Mouse (Mus musculus) R1 (cell line): ENCODE measurements around the gene Trappc2l.

Experiments used
- DNase-seq: peaks from one replicate; pipeline ENCODE4 v3.0.0-alpha.2; 2018; ENCODE audit warnings: low read depth, low spot score

Gene Trappc2l

GRCm38 (mm10) chr8:122611295-122612133, at the start of gene Trappc2l, which contains the start of gene Galns:
TSS of gene Trappc2l (plus strand) at chr8:122611640.
TSS of gene Galns (minus strand) at chr8:122611463.
- DNase-seq, result peak; percentile 97

DNA sequence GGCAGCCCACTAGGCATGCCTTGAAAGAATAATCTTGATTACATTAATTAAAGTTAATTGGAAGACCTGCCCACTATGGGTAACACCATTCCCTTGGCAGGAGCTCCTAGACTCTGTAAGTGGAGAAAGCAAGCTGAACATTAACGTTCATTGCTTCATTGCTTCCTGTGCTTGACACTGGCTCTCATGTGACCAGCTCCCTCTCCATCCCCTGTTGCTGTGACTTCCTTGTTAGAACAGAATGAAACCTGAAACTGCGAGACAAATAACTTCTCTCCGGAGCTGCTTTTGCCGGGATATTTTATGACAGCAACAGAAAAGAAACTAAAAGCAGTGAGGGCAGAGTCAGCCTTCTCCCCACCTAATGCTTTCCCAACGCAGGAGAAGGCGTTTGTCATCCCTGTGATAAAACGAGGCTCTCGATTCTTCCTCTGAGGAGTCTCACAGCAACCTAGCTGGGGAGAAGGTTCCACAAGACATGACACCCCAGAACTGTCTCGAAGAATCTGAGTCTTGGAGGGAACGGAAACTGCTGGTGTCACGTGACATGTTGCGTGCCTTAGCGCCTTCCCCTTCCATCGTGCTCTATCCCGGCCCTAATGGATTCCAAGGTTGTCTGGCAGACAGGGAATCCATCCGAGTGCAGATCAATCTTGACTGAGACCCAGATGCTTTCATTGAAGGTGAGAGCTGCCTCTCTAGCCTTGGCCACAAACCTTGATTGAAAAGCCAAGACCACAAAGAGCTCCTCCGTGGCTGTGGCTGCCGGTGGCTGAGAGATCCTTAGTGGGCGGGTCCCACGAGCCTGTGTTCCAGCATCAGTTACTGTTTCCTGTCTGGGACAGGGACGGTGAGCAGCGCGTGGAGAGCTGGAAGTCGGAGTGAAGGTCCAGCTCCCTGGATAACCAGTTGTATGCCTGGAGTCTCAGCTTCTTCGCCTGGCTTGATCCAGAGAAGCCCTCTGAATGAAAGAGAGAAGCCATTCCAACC, 46.8 kb upstream of the Trappc2l start:
- peak; percentile 91 for DNase-seq

- peak; percentile 58 for DNase-seq
These were observed 44.7 kb upstream of the Trappc2l start for GRCm38 (mm10) chr8:122566766-122567165.

GRCm38 (mm10) chr8:122567361-122568108, 43.9 kb upstream of the Trappc2l start, which contains the start of gene Cdt1:
TSS of gene Cdt1 (plus strand) at chr8:122568015.
- DNase-seq, result peak; percentile 97

DNA sequence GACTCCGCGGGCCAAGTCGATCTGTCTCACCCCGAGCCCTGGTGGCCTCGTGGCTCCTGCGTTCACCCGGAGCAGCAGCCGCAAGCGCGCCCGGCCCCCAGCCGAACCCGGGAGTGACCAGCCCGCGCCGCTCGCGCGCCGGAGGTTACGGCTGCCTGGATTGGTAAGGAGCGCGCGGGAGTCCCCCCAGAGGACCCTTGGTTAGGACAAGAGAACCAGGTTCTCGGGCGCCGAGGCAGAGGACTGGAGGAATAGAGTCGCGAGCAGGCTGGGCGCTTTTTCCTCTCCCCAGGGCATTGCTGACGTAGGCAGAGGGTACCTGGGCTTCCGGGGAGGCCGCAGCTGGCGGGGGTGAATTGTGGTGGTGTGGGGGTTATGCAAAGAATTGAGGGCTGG, 43.3 kb upstream of the Trappc2l start:
- DNase-seq, result no peak

- DNase-seq, result peak; percentile 46
These were observed 42.5 kb upstream of the Trappc2l start for GRCm38 (mm10) chr8:122568881-122569309.

GRCm38 (mm10) chr8:122569329-122569728, 42.1 kb upstream of the Trappc2l start:
- no peak for DNase-seq

DNA sequence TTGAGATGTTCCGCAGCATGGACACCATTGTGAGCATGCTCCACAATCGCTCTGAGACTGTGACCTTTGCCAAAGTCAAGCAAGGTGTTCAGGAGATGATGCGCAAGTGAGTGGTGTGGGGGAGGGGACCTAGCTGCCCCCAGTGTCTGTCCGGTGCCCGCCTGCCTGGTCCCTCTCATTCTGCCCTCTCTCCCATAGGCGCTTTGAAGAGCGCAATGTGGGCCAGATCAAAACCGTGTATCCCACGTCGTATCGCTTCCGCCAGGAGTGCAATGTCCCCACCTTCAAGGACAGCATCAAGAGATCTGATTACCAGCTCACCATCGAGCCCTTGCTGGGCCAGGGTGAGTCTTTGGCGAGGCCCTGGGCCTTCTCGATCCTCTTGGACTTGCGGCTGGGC, 41.4 kb upstream of the Trappc2l start:
- DNase-seq, result no peak

DNA sequence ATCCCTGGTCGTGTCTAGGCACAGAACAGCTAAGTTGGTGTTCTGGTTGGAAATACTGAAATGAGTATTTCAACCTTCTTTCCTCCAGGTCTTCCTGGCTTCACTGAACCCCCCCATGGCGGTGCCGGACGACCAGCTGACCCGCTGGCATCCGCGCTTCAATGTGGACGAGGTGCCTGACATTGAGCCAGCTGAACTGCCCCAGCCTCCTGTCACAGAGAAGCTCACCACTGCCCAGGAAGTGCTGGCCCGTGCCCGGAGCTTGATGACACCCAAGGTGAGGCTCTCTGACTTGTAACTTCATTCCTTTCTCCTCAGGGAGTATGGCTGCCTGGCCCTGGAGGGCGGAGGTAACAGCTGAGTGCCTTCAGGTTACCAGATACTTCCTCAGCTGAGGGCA, 40.3 kb upstream of the Trappc2l start:
- no peak for DNase-seq

DNA sequence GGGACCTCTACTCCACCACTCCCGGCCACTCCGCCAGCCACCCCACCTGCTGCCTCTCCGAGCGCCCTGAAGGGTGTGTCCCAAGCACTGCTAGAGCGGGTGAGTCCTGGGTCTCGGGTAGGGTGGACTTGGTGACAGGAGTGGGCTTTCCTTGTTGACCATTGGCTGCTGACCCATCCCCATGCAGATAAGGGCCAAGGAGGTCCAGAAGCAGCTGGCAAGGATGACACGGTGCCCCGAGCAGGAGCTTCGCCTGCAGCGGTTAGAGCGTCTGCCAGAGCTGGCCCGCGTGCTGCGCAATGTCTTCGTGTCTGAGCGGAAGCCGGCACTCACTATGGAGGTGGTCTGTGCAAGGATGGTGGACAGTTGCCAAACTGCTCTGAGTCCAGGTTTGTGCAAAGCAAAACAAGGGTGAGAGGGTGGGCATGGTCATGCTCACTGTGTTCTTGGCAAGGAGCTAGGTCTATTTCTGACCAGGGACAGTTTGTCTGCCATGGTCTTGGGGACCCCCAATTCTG, 39.6 kb upstream of the Trappc2l start:
- DNase-seq, result no peak

DNA sequence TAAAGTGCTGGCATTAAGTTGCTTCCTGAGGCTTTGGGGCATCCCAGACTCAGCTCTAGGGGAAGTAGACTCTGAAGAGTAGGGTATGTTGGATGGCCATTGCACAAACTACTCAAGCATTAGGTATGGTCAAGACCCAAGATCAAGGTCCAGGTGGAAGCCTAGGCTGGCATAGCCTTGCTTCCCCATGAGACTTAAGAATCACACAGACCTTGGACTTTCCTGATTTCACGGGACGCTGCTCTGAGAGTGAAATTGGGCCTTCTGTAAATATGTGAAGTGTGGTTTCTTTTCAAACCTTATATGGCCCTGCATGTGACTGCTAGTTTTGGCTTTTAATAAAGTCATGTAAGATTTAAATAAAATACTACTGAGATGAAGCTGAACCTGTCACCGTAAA, 38.7 kb upstream of the Trappc2l start:
- DNase-seq, result no peak

DNA sequence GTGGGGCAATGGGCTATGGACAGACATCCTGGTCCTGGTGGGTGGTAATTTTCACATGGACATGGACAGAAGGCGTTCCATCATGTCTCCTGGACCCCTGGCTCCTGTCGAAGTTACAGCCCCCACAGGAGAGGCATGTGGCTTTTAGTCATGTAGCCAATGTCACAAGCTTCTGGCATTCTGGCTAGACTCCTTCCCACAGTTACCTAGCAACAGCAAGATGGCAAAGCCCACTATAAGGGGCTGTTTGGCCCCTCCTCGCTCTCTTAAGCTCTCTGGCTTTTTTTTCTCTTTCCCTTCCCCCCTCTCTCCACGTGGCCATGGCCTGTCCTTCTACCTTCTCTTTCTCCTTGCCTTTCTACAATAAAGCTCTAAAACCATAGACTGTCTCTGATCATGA, 38.3 kb upstream of the Trappc2l start:
- peak; percentile 61 for DNase-seq

- peak; percentile 42 for DNase-seq
These were observed 37.9 kb upstream of the Trappc2l start for GRCm38 (mm10) chr8:122573577-122573976.

GRCm38 (mm10) chr8:122574264-122574663, 37.2 kb upstream of the Trappc2l start:
- DNase-seq, result no peak

GRCm38 (mm10) chr8:122574667-122575251, 36.7 kb upstream of the Trappc2l start:
- DNase-seq, result peak; percentile 58

DNA sequence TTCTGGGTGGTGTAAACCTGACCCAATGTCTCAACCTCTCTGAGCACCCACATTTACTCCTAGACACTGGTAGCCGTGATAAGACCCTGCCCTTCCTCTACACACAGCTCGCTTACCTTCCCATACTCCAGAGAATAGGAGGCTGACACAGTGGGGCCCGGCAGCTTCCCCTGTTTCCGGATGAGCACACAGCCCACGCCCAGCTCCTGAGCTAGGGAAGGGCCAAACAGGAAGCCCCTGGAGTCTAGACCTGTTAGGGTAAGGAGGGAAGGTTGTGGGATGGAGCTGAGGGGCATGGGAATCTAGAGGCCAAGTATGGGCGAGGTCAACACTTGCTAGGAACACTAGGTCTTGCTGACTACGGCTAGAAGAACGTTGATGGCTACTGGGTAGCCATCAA, 36.2 kb upstream of the Trappc2l start:
- peak; percentile 69 for DNase-seq

GRCm38 (mm10) chr8:122575735-122576647, 35.4 kb upstream of the Trappc2l start:
- no peak for DNase-seq

DNA sequence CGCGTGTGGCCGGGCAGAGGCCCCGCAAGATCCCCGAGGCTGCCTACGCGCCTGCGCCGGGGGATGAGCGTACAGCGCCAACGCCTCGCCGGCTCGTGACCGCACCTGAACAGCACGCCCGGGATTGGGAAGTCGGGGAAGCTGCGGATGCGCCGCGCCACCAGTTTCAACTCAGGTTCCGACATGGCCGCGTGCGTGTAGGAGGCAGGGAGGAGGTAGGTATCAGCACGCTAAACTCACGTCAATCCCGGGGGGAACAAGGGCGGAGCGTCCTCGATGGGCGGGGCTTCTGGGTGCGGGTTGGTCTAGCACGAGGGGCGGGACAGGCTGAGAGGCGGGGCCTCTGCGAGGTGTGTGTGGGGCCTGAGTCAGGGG, 34.8 kb upstream of the Trappc2l start, which contains the start of gene Aprt:
Gene Aprt, minus strand, starts transcription at position 262 of the 375 bp plus-strand sequence.
- DNase-seq, result peak; percentile 96

GRCm38 (mm10) chr8:122577116-122577515, 34.3 kb upstream of the Trappc2l start:
- no peak for DNase-seq

GRCm38 (mm10) chr8:122579196-122579595, 32.2 kb upstream of the Trappc2l start:
- peak; percentile 64 for DNase-seq
